Mouse (Mus musculus): ENCODE measurements around the gene Psme2.

GRCm38 (mm10) chr14:55584303-55584701 is 6.6 kb downstream of the Psme2 start:
- no peak for TF ChIP-seq CTCF (conservative IDR thresholded peaks at IDR 0.05; ENCODE audit: low read length)
- no peak for TF ChIP-seq NANOG (IDR thresholded peaks at IDR 0.05; ENCODE audit: borderline replicate concordance, low read length)
- TF ChIP-seq POU5F1 (IDR thresholded peaks at IDR 0.05; ENCODE audit: borderline replicate concordance, low read length) = no peak
